Mouse (Mus musculus) intestine, embryonic 14.5 days (tissue): ENCODE measurements around the gene Nf1. TPM values are rescaled to one million over a fixed set of nuclear protein-coding genes. Genes with fewer than 3 reads are reported as not detected.

ENCODE experiments used
- ATAC-seq: fragments of 200-750 bp; cut with Nextera tagmentation; replicated peaks from 2 replicates; pipeline ENCODE4 v1.8.0; 2017; ENCODE audit warnings: low read depth, moderate number of reproducible peaks, moderate TSS enrichment, moderate library complexity; ENCODE audit not compliant: low FRiP score, low TSS enrichment
- DNase-seq: peaks from one replicate; pipeline ENCODE4 v3.0.0-alpha.2; 2018; ENCODE audit warnings: low spot score
- H3K27ac ChIP-seq: fragments of 300-500 bp; sonication (generic); 2 replicates; pipeline ENCODE4 v1.5.1; 2014; ENCODE audit warnings: low read depth, mild to moderate bottlenecking, control low read depth
- H3K27me3 ChIP-seq: fragments of 300-500 bp; sonication (generic); replicated peaks from 2 replicates; pipeline ENCODE4 v1.6.1; 2014; ENCODE audit warnings: low read length, control low read depth; ENCODE audit not compliant: control insufficient read depth, insufficient read depth
- H3K36me3 ChIP-seq: fragments of 300-500 bp; sonication (generic); 2 replicates; pipeline ENCODE4 v1.6.1; 2014; ENCODE audit warnings: low read length, control low read depth; ENCODE audit not compliant: control insufficient read depth, insufficient read depth
- H3K4me1 ChIP-seq: fragments of 300-500 bp; sonication (generic); replicated peaks from 2 replicates; pipeline ENCODE4 v1.6.1; 2014; ENCODE audit warnings: low read length, control low read depth, mixed read lengths; ENCODE audit not compliant: control insufficient read depth, insufficient read depth
- H3K4me2 ChIP-seq: fragments of 300-500 bp; sonication (generic); 2 replicates; pipeline ENCODE4 v1.6.1; 2014; ENCODE audit warnings: low read length
- H3K4me3 ChIP-seq: fragments of 300-500 bp; sonication (generic); 2 replicates; pipeline ENCODE4 v1.5.1; 2014; ENCODE audit warnings: low read depth, low read length, control low read depth, mixed read lengths
- H3K9ac ChIP-seq: fragments of 300-500 bp; sonication (generic); 2 replicates; pipeline ENCODE4 v1.6.1; 2014; ENCODE audit warnings: mild to moderate bottlenecking, low read length
- H3K9me3 ChIP-seq: fragments of 300-500 bp; sonication (generic); 2 replicates; pipeline ENCODE4 v1.6.1; 2016; ENCODE audit warnings: low read length, control low read depth; ENCODE audit not compliant: control insufficient read depth
- WGBS: fragments of 180-500 bp; shearing (Covaris S2); extraction: QIAGEN DNeasy Blood & Tissue Kit; methylation state at CpG from one replicate; pipeline ENCODE4 v1.1.7; 2014; 5-methylcytosine and 5-hydroxymethylcytosine counted together
- polyA plus RNA-seq: library from polyadenylated mRNA; unstranded; fragments of >200 nt; fragmentation: Nextera tagmentation; extraction: Ambion mirVana; gene quantifications from 2 replicates; pipeline ENCODE4 v1.2.1, GENCODE M21; 2014

Gene Nf1
- polyA plus RNA-seq, 1 experiment from 2014 or later, result 10.0 TPM

DNA sequence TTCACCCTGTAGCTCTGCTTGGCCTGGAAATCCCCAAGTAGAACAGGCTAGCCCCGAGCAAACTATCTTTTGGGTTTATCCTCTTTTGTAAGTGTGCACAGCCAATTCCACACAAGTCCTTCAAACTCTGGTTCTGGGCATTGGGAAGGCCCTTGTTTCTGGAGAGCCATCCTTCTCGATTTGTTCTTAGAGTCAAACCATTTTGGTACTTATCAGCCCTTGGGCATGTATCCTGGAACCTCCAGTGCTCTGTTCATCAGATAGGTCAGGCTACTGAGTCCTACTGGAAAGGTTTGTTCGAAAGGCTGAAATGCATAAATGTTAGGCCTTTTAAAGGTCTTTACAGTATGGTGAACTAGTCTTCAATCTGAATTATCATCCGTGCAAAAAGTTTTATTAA lies 872 bp upstream of the Nf1 start:
- no peaks in the 10 kb centered on the region; the same call in 1 of the 2 replicates for H3K36me3 ChIP-seq
- DNase-seq (peak; percentile 57), ATAC-seq (no peak)
- no peaks in the 10 kb centered on the region for H3K9me3 ChIP-seq
- H3K4me1 ChIP-seq, result peaks cover 8% of the 10 kb centered on the region
- H3K4me2 ChIP-seq, result peak overlapping the region; percentile 73
- H3K27ac ChIP-seq, result no peak overlapping the region
- H3K4me3 ChIP-seq, result peak overlapping the region; percentile 90
- H3K9ac ChIP-seq, result peak overlapping the region; percentile 93
- no peaks in the 10 kb centered on the region for H3K27me3 ChIP-seq
- 50% methylated on average over 4 of the region's 4 CpGs for WGBS

GRCm38 (mm10) chr11:79339808-79340781 lies 602 bp downstream of the Nf1 start:
- peak overlapping the region; percentile 90 for H3K4me3 ChIP-seq
- ATAC-seq (peak; percentile 73), DNase-seq (peak; percentile 76)
- H3K4me1 ChIP-seq, result peaks cover 8% of the 10 kb centered on the region
- H3K27me3 ChIP-seq, result no peaks in the 10 kb centered on the region
- WGBS, result 2% methylated on average over 39 of the region's 63 CpGs
- H3K9me3 ChIP-seq, result no peaks in the 10 kb centered on the region
- H3K27ac ChIP-seq, result peak overlapping the region; percentile 90
- peaks cover 6% of the 10 kb centered on the region; the same call in 1 of the 2 replicates for H3K36me3 ChIP-seq
- peak overlapping the region; percentile 58 for H3K4me2 ChIP-seq
- peak overlapping the region; percentile 93 for H3K9ac ChIP-seq

DNA sequence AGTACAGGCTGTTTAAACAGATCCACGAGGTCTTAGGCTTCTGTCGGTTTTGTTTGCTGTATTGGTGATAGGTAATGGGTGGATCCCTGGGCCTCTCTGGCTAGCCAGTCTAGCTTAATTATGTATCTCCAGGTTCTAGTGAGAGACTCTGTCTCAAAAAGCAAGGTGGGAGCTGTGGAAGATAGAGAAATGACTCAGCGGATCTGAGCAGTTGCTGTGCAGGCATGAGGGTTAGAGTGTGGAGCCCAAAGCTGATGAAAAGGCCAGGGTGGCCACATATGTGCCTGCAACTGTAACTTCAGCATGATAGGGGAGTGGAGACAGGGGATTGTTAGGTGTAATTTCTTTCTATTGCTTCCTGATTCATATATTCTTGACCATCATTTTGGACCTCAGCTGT lies 17.5 kb downstream of the Nf1 start:
- H3K27ac ChIP-seq, result no peak overlapping the region
- ATAC-seq (no peak), DNase-seq (no peak)
- no peaks in the 10 kb centered on the region for H3K27me3 ChIP-seq
- no peak overlapping the region for H3K4me2 ChIP-seq
- no peak overlapping the region for H3K4me3 ChIP-seq
- H3K9ac ChIP-seq, result no peak overlapping the region
- WGBS, result 72% methylated on average over 3 of the region's 3 CpGs
- H3K4me1 ChIP-seq, result peaks cover 4% of the 10 kb centered on the region; the same call in 1 of the 2 replicates
- H3K36me3 ChIP-seq, result no peaks in the 10 kb centered on the region
- H3K9me3 ChIP-seq, result no peaks in the 10 kb centered on the region

DNA sequence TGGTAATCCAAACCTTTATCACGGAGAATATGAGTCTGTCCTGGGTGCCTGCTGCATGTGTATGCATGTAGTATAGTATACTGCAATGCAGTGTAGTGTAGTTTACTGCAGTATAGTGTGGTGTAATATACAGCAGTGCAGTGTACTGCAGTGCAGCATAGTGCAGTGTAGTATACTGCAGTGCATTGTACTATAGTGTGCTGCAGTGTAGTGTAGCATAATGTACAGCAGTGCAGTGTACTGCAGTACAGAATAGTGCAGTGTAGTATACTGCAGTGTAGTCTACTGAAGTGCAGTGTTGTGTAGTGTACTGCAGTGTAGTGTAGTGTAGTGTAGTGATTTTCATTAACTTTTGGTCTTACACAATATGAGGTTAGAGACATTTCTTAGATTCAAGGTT lies 17.9 kb downstream of the Nf1 start:
- Histone ChIP-seq H3K9ac (no peak overlapping the region), H3K4me1 (peaks cover 4% of the 10 kb centered on the region; the same call in 1 of the 2 replicates), H3K36me3 (no peaks in the 10 kb centered on the region), H3K27me3 (no peaks in the 10 kb centered on the region), H3K4me2 (no peak overlapping the region), H3K27ac (no peak overlapping the region), H3K9me3 (no peaks in the 10 kb centered on the region), H3K4me3 (no peak overlapping the region)
- no peak for DNase-seq
- ATAC-seq, result no peak
- 95% methylated on average over 1 of the region's 1 CpGs for WGBS

DNA sequence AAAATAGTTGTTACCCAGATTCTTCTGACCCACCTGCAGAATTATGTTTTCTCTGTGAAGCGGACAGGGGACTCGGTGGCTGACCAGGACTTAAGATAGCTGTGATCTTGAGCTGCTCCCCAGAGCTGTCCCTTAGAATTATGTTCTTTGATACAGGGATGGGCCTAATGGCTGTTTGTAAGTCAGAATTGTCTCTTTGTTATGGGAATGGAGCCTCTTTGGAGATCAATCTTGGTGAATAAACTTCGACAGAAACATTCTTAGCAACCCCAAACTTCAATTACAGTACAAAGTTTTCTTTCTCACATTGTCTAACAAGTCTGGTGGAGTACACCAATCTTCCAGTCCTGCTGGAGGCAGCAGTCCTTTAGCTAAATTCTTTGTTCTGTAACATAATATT lies 25.5 kb downstream of the Nf1 start:
- H3K4me3 ChIP-seq, result no peak overlapping the region
- 83% methylated on average over 3 of the region's 3 CpGs for WGBS
- ATAC-seq, result no peak
- H3K27me3 ChIP-seq, result no peaks in the 10 kb centered on the region
- H3K27ac ChIP-seq, result no peak overlapping the region
- H3K9me3 ChIP-seq, result no peaks in the 10 kb centered on the region
- peaks cover 7% of the 10 kb centered on the region for H3K4me1 ChIP-seq
- no peak overlapping the region for H3K9ac ChIP-seq
- H3K36me3 ChIP-seq, result no peaks in the 10 kb centered on the region
- no peak for DNase-seq
- H3K4me2 ChIP-seq, result no peak overlapping the region

DNA sequence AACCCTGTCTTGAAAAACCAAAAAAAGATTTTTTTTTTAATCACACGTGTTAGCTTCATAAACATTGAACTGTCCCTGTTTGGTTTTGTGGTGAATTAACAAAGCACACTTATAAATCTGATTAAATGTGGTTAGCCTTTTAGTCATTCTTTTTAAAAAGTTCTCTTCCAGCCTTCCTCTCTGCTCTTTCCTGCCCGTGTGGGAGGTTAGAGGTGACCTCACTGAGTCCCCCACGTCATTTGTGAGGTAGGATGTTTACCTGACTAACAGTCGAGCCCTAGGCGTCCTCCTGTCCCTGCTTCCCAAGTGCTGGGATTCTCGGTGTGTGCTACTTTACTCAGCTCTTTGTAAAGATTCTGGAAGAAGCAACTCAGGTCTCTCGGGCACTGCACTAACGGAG lies 26.8 kb downstream of the Nf1 start:
- Histone ChIP-seq H3K27me3 (no peaks in the 10 kb centered on the region), H3K27ac (no peak overlapping the region), H3K4me1 (peaks cover 7% of the 10 kb centered on the region), H3K9ac (no peak overlapping the region), H3K4me2 (no peak overlapping the region), H3K36me3 (no peaks in the 10 kb centered on the region), H3K4me3 (no peak overlapping the region), H3K9me3 (no peaks in the 10 kb centered on the region)
- DNase-seq, result no peak
- WGBS, result 31% methylated on average over 8 of the region's 8 CpGs
- no peak for ATAC-seq

DNA sequence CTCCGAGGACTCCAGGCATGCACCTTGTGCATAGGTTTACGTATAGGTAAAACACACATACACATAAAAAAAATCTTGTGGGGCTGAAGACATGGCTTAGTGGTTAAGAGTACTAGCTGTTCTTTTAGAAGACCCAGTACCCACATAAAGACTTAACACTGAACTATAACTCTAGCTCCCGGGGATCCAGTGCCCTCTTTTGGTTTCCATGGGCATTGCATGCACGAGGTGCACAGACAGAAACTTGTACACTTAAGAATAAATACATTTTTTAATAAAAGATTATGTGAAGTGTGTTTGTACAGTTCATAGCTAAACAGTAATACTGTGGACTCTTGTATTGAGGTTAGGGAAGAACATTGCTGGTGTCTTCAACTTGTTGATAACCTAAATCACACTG lies 33.5 kb downstream of the Nf1 start:
- no peak for DNase-seq
- Histone ChIP-seq H3K9ac (no peak overlapping the region), H3K9me3 (no peaks in the 10 kb centered on the region), H3K27me3 (no peaks in the 10 kb centered on the region), H3K36me3 (no peaks in the 10 kb centered on the region), H3K27ac (no peak overlapping the region), H3K4me2 (no peak overlapping the region), H3K4me3 (no peak overlapping the region), H3K4me1 (no peaks in the 10 kb centered on the region; the same call in 1 of the 2 replicates)
- ATAC-seq, result no peak
- 89% methylated on average over 4 of the region's 4 CpGs for WGBS

DNA sequence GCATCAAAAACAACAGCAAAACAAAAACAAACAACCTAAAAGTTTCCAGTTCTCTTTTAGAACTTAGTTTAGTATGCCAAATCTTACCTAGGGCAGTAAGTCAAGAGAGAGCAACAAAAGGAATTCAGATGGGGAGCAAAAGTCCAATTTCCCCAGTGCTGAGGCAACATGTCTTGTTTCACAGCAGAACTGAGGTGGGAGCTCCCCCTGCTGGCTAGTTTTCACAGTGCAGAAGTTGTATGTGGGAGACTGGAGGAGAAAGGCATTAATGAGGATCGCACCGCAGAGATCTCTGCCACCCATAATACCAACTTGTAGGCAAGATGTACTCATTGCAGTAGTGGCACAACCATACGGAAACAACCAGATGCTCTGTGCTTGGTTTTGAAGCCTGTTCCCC lies 58.8 kb downstream of the Nf1 start:
- Histone ChIP-seq H3K27ac (no peak overlapping the region), H3K9ac (no peak overlapping the region), H3K27me3 (no peaks in the 10 kb centered on the region), H3K4me3 (no peak overlapping the region), H3K9me3 (no peaks in the 10 kb centered on the region), H3K4me1 (no peaks in the 10 kb centered on the region), H3K36me3 (peaks cover 32% of the 10 kb centered on the region), H3K4me2 (no peak overlapping the region)
- WGBS, result 62% methylated on average over 3 of the region's 3 CpGs
- DNase-seq, result peak; percentile 98
- no peak for ATAC-seq
